Mouse (Mus musculus) heart, embryonic 10.5 days (tissue): ENCODE data around the gene Cep83. TPM values are rescaled to one million over a fixed set of nuclear protein-coding genes. Genes with fewer than 3 reads are reported as not detected.

Source experiments
- DNase-seq: peaks from one replicate; pipeline ENCODE4 v3.0.0-alpha.2; 2017; ENCODE audit warnings: low spot score
- H3K27ac ChIP-seq: fragments of 300-500 bp; sonication (generic); 2 replicates; pipeline ENCODE4 v1.5.1; 2016; ENCODE audit warnings: mild to moderate bottlenecking
- H3K27me3 ChIP-seq: fragments of 300-500 bp; sonication (generic); 2 replicates; pipeline ENCODE4 v1.6.1; 2016; ENCODE audit warnings: mild to moderate bottlenecking; ENCODE audit not compliant: poor library complexity, insufficient read depth, severe bottlenecking
- H3K36me3 ChIP-seq: fragments of 300-500 bp; sonication (generic); 2 replicates; pipeline ENCODE4 v1.6.1; 2016; ENCODE audit warnings: mild to moderate bottlenecking, moderate library complexity
- H3K4me1 ChIP-seq: fragments of 300-500 bp; sonication (generic); 2 replicates; pipeline ENCODE4 v1.6.1; 2016; ENCODE audit warnings: mild to moderate bottlenecking
- H3K4me3 ChIP-seq: fragments of 300-500 bp; sonication (generic); 2 replicates; pipeline ENCODE4 v1.5.1; 2016; ENCODE audit warnings: mild to moderate bottlenecking, moderate library complexity
- H3K9me3 ChIP-seq: fragments of 300-500 bp; sonication (generic); 2 replicates; pipeline ENCODE4 v1.6.1; 2016; ENCODE audit warnings: mild to moderate bottlenecking, moderate library complexity
- WGBS: fragments of 180-500 bp; shearing (Covaris S2); methylation state at CpG from one replicate; pipeline ENCODE4 v1.1.7; 2016; 5-methylcytosine and 5-hydroxymethylcytosine counted together
- polyA plus RNA-seq: library from polyadenylated mRNA; unstranded; fragments of >200 nt; fragmentation: Nextera tagmentation; extraction: Ambion mirVana; gene quantifications from 2 replicates; pipeline ENCODE4 v1.2.1, GENCODE M21; 2016

Gene Cep83
- polyA plus RNA-seq, result 18.1 and 19.6 TPM in 2 replicates

- peak within 1 kb of the TSS; percentile 95 for H3K4me3 ChIP-seq
- under 1% methylated on average over 78 of the region's 86 CpGs for WGBS
- peak; percentile 95 for DNase-seq
- H3K9me3 ChIP-seq, result no peaks in the 10 kb centered on the region
- peak within 1 kb of the TSS; percentile 98 for H3K27ac ChIP-seq
- no peaks in the 10 kb centered on the region for H3K27me3 ChIP-seq
- H3K4me1 ChIP-seq, result peaks cover 15% of the 10 kb centered on the region
- peaks cover 2% of the 10 kb centered on the region for H3K36me3 ChIP-seq
Observed at GRCm38 (mm10) chr10:94688420-94689175, at the start of gene Cep83. Gene Cep83 (plus strand): TSS chr10:94688654.

GRCm38 (mm10) chr10:94639281-94639680 lies 49.2 kb upstream of the Cep83 start:
- H3K4me1 ChIP-seq, result 0 out of 2 replicates have a peak, but pooled peaks cover 3% of the 10 kb centered on the region
- 81% methylated on average over 5 of the region's 5 CpGs for WGBS

GRCm38 (mm10) chr10:94640067-94640466 lies 48.4 kb upstream of the Cep83 start:
- 77% methylated on average over 5 of the region's 5 CpGs for WGBS
- H3K9me3 ChIP-seq, result no peaks in the 10 kb centered on the region
- H3K4me3 ChIP-seq, result no peak overlapping the region
- H3K36me3 ChIP-seq, result no peaks in the 10 kb centered on the region
- H3K4me1 ChIP-seq, result 0 out of 2 replicates have a peak, but pooled peaks cover 3% of the 10 kb centered on the region
- no peak for DNase-seq
- no peak overlapping the region for H3K27ac ChIP-seq
- no peaks in the 10 kb centered on the region for H3K27me3 ChIP-seq

More at GRCm38 (mm10) chr10:94639281-94639680, 49.2 kb upstream of the Cep83 start:
- Histone ChIP-seq H3K27me3 (no peaks in the 10 kb centered on the region), H3K36me3 (no peaks in the 10 kb centered on the region), H3K4me3 (no peak overlapping the region), H3K27ac (no peak overlapping the region), H3K9me3 (no peaks in the 10 kb centered on the region)
- DNase-seq, result no peak

- WGBS, result 58% methylated on average over 3 of the region's 3 CpGs
- DNase-seq, result no peak
Observed at GRCm38 (mm10) chr10:94664036-94664435, 24.4 kb upstream of the Cep83 start.

GRCm38 (mm10) chr10:94664455-94664854 lies 24.0 kb upstream of the Cep83 start:
- Histone ChIP-seq H3K36me3 (no peaks in the 10 kb centered on the region), H3K4me1 (no peaks in the 10 kb centered on the region), H3K27me3 (no peaks in the 10 kb centered on the region), H3K27ac (no peak overlapping the region), H3K9me3 (no peaks in the 10 kb centered on the region), H3K4me3 (no peak overlapping the region)
- no peak for DNase-seq
- 89% methylated on average over 7 of the region's 7 CpGs for WGBS

More at GRCm38 (mm10) chr10:94664036-94664435, 24.4 kb upstream of the Cep83 start:
- Histone ChIP-seq H3K4me1 (no peaks in the 10 kb centered on the region), H3K27ac (no peak overlapping the region), H3K27me3 (no peaks in the 10 kb centered on the region), H3K4me3 (no peak overlapping the region), H3K9me3 (no peaks in the 10 kb centered on the region), H3K36me3 (no peaks in the 10 kb centered on the region)

- DNase-seq, result no peak
- Histone ChIP-seq H3K36me3 (no peaks in the 10 kb centered on the region), H3K27me3 (no peaks in the 10 kb centered on the region), H3K27ac (no peak overlapping the region), H3K4me1 (no peaks in the 10 kb centered on the region), H3K4me3 (no peak overlapping the region), H3K9me3 (no peaks in the 10 kb centered on the region)
Observed at GRCm38 (mm10) chr10:94668147-94668546, 20.3 kb upstream of the Cep83 start.

GRCm38 (mm10) chr10:94687801-94688419 lies 544 bp upstream of the Cep83 start:
- Histone ChIP-seq H3K9me3 (no peaks in the 10 kb centered on the region), H3K27ac (peak overlapping the region; percentile 98), H3K36me3 (no peaks in the 10 kb centered on the region), H3K27me3 (no peaks in the 10 kb centered on the region), H3K4me3 (peak overlapping the region; percentile 95), H3K4me1 (peaks cover 18% of the 10 kb centered on the region)
- 3% methylated on average over 20 of the region's 20 CpGs for WGBS
- peak; percentile 78 for DNase-seq

GRCm38 (mm10) chr10:94689176-94689510 lies 689 bp downstream of the Cep83 start:
- WGBS, result under 1% methylated on average over 7 of the region's 7 CpGs

GRCm38 (mm10) chr10:94690376-94690775 lies 1.9 kb downstream of the Cep83 start:
- H3K4me3 ChIP-seq, result 0 out of 2 replicates have a peak overlapping the region, but pooled peaks have one; percentile 2
- peaks cover 16% of the 10 kb centered on the region for H3K36me3 ChIP-seq
- no peak for DNase-seq
- H3K4me1 ChIP-seq, result peaks cover 13% of the 10 kb centered on the region
- H3K9me3 ChIP-seq, result no peaks in the 10 kb centered on the region
- H3K27ac ChIP-seq, result no peak overlapping the region
- WGBS, result 74% methylated on average over 1 of the region's 1 CpGs
- H3K27me3 ChIP-seq, result no peaks in the 10 kb centered on the region

More at GRCm38 (mm10) chr10:94689176-94689510, 689 bp downstream of the Cep83 start:
- no peak for DNase-seq
- H3K9me3 ChIP-seq, result no peaks in the 10 kb centered on the region
- H3K36me3 ChIP-seq, result peaks cover 5% of the 10 kb centered on the region
- no peaks in the 10 kb centered on the region for H3K27me3 ChIP-seq
- H3K4me3 ChIP-seq, result peak overlapping the region; percentile 95
- H3K27ac ChIP-seq, result peak overlapping the region; percentile 98
- H3K4me1 ChIP-seq, result peaks cover 13% of the 10 kb centered on the region

- Histone ChIP-seq H3K9me3 (no peaks in the 10 kb centered on the region), H3K4me3 (no peak overlapping the region), H3K36me3 (peaks cover 18% of the 10 kb centered on the region), H3K27me3 (no peaks in the 10 kb centered on the region), H3K4me1 (peaks cover 13% of the 10 kb centered on the region), H3K27ac (no peak overlapping the region)
- whole genome bisulfite sequencing, result 94% methylated on average over 4 of the region's 4 CpGs
- no peak for DNase-seq
Observed at GRCm38 (mm10) chr10:94692163-94692562, 3.7 kb downstream of the Cep83 start.

- Histone ChIP-seq H3K9me3 (no peaks in the 10 kb centered on the region), H3K27me3 (no peaks in the 10 kb centered on the region), H3K36me3 (no peaks in the 10 kb centered on the region), H3K4me3 (no peak overlapping the region), H3K27ac (no peak overlapping the region), H3K4me1 (no peaks in the 10 kb centered on the region)
- 85% methylated on average over 4 of the region's 4 CpGs for WGBS
- no peak for DNase-seq
Observed at GRCm38 (mm10) chr10:94705643-94706258, 17.3 kb downstream of the Cep83 start.

GRCm38 (mm10) chr10:94706695-94707094 lies 18.2 kb downstream of the Cep83 start:
- Histone ChIP-seq H3K27ac (peak overlapping the region; percentile 33; the same call in 1 of the 2 replicates), H3K9me3 (no peaks in the 10 kb centered on the region)
- WGBS, result 87% methylated on average over 2 of the region's 2 CpGs

More at GRCm38 (mm10) chr10:94706695-94707094, 18.2 kb downstream of the Cep83 start:
- Histone ChIP-seq H3K27me3 (no peaks in the 10 kb centered on the region), H3K36me3 (no peaks in the 10 kb centered on the region), H3K4me1 (no peaks in the 10 kb centered on the region), H3K4me3 (no peak overlapping the region)
- peak; percentile 77 for DNase-seq
